Mouse (Mus musculus) heart, adult 2 months (tissue): Measurements from ENCODE around the gene Gm14393. TPM values are rescaled to one million over a fixed set of nuclear protein-coding genes. Genes with fewer than 3 reads are reported as not detected.
"Not testable (repeated sequence)": the region's sequence is repeated elsewhere in the genome, so short reads cannot be mapped to it uniquely, and the experiment has no call there.

ENCODE experiments used
- DNase-seq, 2 experiments: peaks; one replicate each; pipeline ENCODE4 v3.0.0; 2021
- H3K27ac ChIP-seq: fragments of 200-600 bp; 2 replicates; pipeline ENCODE4 v1.8.1; 2022
- H3K27me3 ChIP-seq: fragments of 200-500 bp; 2 replicates; pipeline ENCODE4 v1.6.1; 2012; ENCODE audit warnings: mild to moderate bottlenecking, low read length, inconsistent platforms, mixed read lengths; ENCODE audit not compliant: control insufficient read depth, insufficient read depth
- H3K36me3 ChIP-seq: fragments of 200-500 bp; 2 replicates; pipeline ENCODE4 v1.6.1; 2012; ENCODE audit warnings: low read length, inconsistent platforms; ENCODE audit not compliant: control insufficient read depth, insufficient read depth
- H3K4me1 ChIP-seq: fragments of 200-500 bp; 2 replicates; pipeline ENCODE4 v1.6.1; 2011; ENCODE audit warnings: low read length; ENCODE audit not compliant: control insufficient read depth, insufficient read depth
- H3K4me3 ChIP-seq: fragments of 200-600 bp; 2 replicates; pipeline ENCODE4 v1.8.1; 2022
- H3K79me2 ChIP-seq: fragments of 200-500 bp; replicated peaks from 2 replicates; pipeline ENCODE4 v1.6.1; 2012; ENCODE audit warnings: mild to moderate bottlenecking, inconsistent platforms, low read length, moderate library complexity, mixed read lengths; ENCODE audit not compliant: control insufficient read depth, insufficient read depth
- H3K9ac ChIP-seq: fragments of 200-500 bp; 2 replicates; pipeline ENCODE4 v1.6.1; 2012; ENCODE audit warnings: low read depth, mild to moderate bottlenecking, control low read depth, inconsistent platforms, low read length, mixed read lengths
- WGBS: fragments of 180-500 bp; shearing (Covaris S2); methylation state at CpG from one replicate; pipeline ENCODE4 v1.1.7; 2018; 5-methylcytosine and 5-hydroxymethylcytosine counted together
- intact Hi-C: fragments of 180-260 bp; cut with DNase I; formaldehyde crosslinking; loops from one replicate; pipeline ENCODE4 v1.15.1; 2025
- long read RNA-seq: library from polyadenylated mRNA; stranded (forward); transcript quantifications from one replicate; pipeline ENCODE4 v2.0.0, GENCODE M21; 2021
- polyA plus RNA-seq: library from polyadenylated mRNA; depleted of rRNA; stranded (reverse); fragments of >200 nt; gene quantifications from 2 replicates; pipeline ENCODE4 v1.2.3, GENCODE M21; 2012; rRNA removed
- total RNA-seq, 2 experiments: library from RNA; stranded (reverse); gene quantifications; 2 replicates each; pipeline ENCODE4 v1.2.3; 2021

Gene Gm14393
- total RNA-seq (1 to 10 TPM in 1 of 2 experiments, under 1 TPM in 1; 0.63 to 1.5 TPM), polyA plus RNA-seq (not detected in 2 replicates)
- long read RNA-seq = 0 reads

DNA sequence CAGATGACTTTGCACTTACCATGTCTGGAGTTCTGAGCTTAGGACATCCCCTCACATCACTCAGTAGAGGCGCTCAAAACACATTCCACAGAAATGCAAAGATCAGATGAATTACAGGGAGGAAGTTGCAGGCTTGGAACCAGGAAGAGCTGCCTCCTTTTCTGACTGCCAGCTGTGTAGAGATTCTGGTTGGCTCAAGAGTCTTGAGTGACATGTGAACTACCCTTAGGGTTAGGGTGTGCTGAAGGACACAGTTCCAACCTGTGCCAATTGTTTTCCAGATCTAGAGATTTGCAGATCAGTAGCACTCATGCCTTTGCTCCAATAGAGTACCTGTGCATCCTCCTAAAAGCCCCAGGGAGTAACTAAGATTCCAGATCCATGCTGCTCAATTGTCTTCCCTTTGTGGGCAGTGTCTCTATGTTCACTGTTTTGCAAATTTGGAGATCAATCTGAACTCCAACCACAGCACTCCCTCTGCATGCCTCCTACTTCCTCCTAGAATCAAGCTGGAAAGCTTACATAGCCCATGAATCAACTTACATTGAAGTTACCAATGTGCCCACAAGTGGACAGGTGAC, at the start of gene Gm14393:
Gene Gm14393 (minus strand): TSS at position 101 of the 581 bp plus-strand sequence.
- DNase-seq, H3K79me2 ChIP-seq, intact Hi-C loops, H3K27me3 ChIP-seq, H3K4me1 ChIP-seq, H3K9ac ChIP-seq, H3K36me3 ChIP-seq, H3K4me3 ChIP-seq, H3K27ac ChIP-seq: not testable (repeated sequence)
- WGBS = 68% methylated on average over 1 of the region's 1 CpGs

DNA sequence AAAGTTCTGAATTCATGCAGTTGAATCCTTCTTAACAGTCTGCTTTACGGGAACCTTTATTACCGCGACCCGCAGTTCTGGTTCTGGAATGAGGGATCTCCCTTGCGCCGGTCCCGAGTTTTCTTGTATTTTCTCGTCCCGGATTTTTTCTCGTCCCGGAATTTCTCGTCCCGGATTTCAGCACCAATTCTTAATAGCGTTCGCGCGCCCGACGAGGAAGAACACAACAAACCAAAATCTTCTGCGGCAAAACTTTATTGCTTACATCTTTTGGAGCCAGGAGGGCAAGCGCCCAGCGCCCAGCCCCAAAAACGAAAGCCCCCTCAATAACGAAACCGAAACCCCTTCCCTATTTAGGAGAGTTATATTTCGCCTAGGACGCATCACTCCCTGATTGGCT, 23.3 kb downstream of the Gm14393 start:
- H3K27ac ChIP-seq, intact Hi-C loops: not testable (repeated sequence)

More for the DNA sequence above, 23.3 kb downstream of the Gm14393 start:
- not testable (repeated sequence) for H3K4me3 ChIP-seq, H3K9ac ChIP-seq, H3K4me1 ChIP-seq, H3K36me3 ChIP-seq, DNase-seq, H3K79me2 ChIP-seq, H3K27me3 ChIP-seq
- WGBS = 97% methylated on average over 27 of the region's 27 CpGs

Other genes with a start within 250 kb of the Gm14393 start
- under 1 TPM; 0.34 to 0.64 TPM for gene Gm14444, start 57.5 kb downstream of the Gm14393 start, total RNA-seq
- not detected in 2 replicates for gene Gm14444, start 57.5 kb downstream of the Gm14393 start, polyA plus RNA-seq
- 10 to 100 TPM; 10.0 to 11.6 TPM for gene Gm14399, start 74.2 kb upstream of the Gm14393 start, total RNA-seq
- gene Gm14399, start 74.2 kb upstream of the Gm14393 start, polyA plus RNA-seq = 1.0 and 67.7 TPM in 2 replicates
- gene Gm14443, start 108.1 kb upstream of the Gm14393 start, total RNA-seq = under 1 TPM; 0.26 to 0.30 TPM
- gene Gm14443, start 108.1 kb upstream of the Gm14393 start, polyA plus RNA-seq = 0.15 and 0.29 TPM in 2 replicates
- gene Gm14391, start 139.1 kb upstream of the Gm14393 start, total RNA-seq = 10 to 100 TPM; 65.8 to 72.9 TPM
- gene Gm14391, start 139.1 kb upstream of the Gm14393 start, polyA plus RNA-seq = 4.2 and 10.5 TPM in 2 replicates
- gene Gm14440, start 207.3 kb upstream of the Gm14393 start, total RNA-seq = 1 to 10 TPM; 5.9 to 8.2 TPM
- not detected in 2 replicates for gene Gm14440, start 207.3 kb upstream of the Gm14393 start, polyA plus RNA-seq